Mouse (Mus musculus) ES-E14 (cell line): Measurements from ENCODE around the gene Slc4a3. TPM values are rescaled to one million over a fixed set of nuclear protein-coding genes. Genes with fewer than 3 reads are reported as not detected.
A peak's percentile ranks its signal among the peaks of the same experiment; 100 is the strongest.

Source experiments
- DNase-seq: peaks from one replicate; pipeline ENCODE4 v3.0.0-alpha.2; 2013; ENCODE audit warnings: low read depth, low spot score
- H3K27ac ChIP-seq: 2 replicates; pipeline ENCODE4 v1.5.1; 2012; ENCODE audit warnings: low read depth, mild to moderate bottlenecking, low read length, moderate library complexity, mixed read lengths; ENCODE audit not compliant: poor library complexity, insufficient read depth, severe bottlenecking
- H3K36me3 ChIP-seq: 2 replicates; pipeline ENCODE4 v1.6.1; 2012; ENCODE audit warnings: mild to moderate bottlenecking, low read length, moderate library complexity, mixed read lengths; ENCODE audit not compliant: control insufficient read depth, poor library complexity, insufficient read depth, severe bottlenecking
- H3K4me1 ChIP-seq, 2 experiments: fragments of 150-350 bp in 1 of 2; sonication (generic) in 1 of 2; 2 replicates each; pipeline ENCODE4 v1.6.1; 2012; ENCODE audit warnings: low read length in 2 of 2, mild to moderate bottlenecking in 1 of 2, mixed read lengths in 1 of 2; ENCODE audit not compliant: control insufficient read depth in 2 of 2, insufficient read depth in 2 of 2, poor library complexity in 1 of 2
- H3K4me3 ChIP-seq, 2 experiments: fragments of 150-350 bp in 1 of 2; sonication (generic) in 1 of 2; 2 replicates each; pipeline ENCODE4 v1.5.1; 2012; ENCODE audit warnings: low read length in 2 of 2, low read depth in 1 of 2, mild to moderate bottlenecking in 1 of 2, mixed read lengths in 1 of 2; ENCODE audit not compliant: insufficient read depth in 1 of 2, poor library complexity in 1 of 2, severe bottlenecking in 1 of 2
- H3K9ac ChIP-seq: 2 replicates; pipeline ENCODE4 v1.6.1; 2012; ENCODE audit warnings: low read depth, mild to moderate bottlenecking, low read length, mixed read lengths; ENCODE audit not compliant: poor library complexity, insufficient read depth, severe bottlenecking
- H3K9me3 ChIP-seq: fragments of 150-350 bp; sonication (generic); 2 replicates; pipeline ENCODE4 v1.6.1; 2012; ENCODE audit warnings: low read depth, mild to moderate bottlenecking, low read length; ENCODE audit not compliant: control insufficient read depth, insufficient read depth
- CHD2 ChIP-seq: IDR thresholded peaks from 2 replicates; pipeline ENCODE4 v1.6.1; 2014; ENCODE audit warnings: mild to moderate bottlenecking, low read depth, low read length, inconsistent platforms
- HCFC1 ChIP-seq: IDR thresholded peaks from 2 replicates; pipeline ENCODE4 v1.6.1; 2012; ENCODE audit warnings: low read length, inconsistent platforms, borderline replicate concordance; ENCODE audit not compliant: insufficient read depth
- MAFK ChIP-seq: IDR thresholded peaks from 2 replicates; pipeline ENCODE4 v1.6.1; 2014; ENCODE audit warnings: mild to moderate bottlenecking, low read depth, low read length, inconsistent platforms; ENCODE audit not compliant: insufficient read depth
- ZC3H11A ChIP-seq: IDR thresholded peaks from 2 replicates; pipeline ENCODE4 v1.6.1; 2012; ENCODE audit warnings: low read depth, mild to moderate bottlenecking, inconsistent platforms, low read length, borderline replicate concordance
- ZNF384 ChIP-seq: IDR thresholded peaks from 2 replicates; pipeline ENCODE4 v1.6.1; 2012; ENCODE audit warnings: low read depth, low read length, inconsistent platforms
- in situ Hi-C, 2 experiments: fragments of 600-800 bp; cut with MboI; formaldehyde crosslinking; loops; one replicate each; pipeline ENCODE4 v1.15.1; 2025; ENCODE audit warnings: low sequenced_read_pairs in 2 of 2, inconsistent platforms in 1 of 2; ENCODE audit not compliant: unreplicated experiment in 2 of 2
- total RNA-seq: library from RNA; depleted of rRNA; stranded (reverse); fragments of 300-350 nt; gene quantifications from 2 replicates; pipeline ENCODE4 v1.2.3, GENCODE M21; 2012

The Slc4a3 gene
- total RNA-seq, 1 experiment, result 7.9 TPM

DNA sequence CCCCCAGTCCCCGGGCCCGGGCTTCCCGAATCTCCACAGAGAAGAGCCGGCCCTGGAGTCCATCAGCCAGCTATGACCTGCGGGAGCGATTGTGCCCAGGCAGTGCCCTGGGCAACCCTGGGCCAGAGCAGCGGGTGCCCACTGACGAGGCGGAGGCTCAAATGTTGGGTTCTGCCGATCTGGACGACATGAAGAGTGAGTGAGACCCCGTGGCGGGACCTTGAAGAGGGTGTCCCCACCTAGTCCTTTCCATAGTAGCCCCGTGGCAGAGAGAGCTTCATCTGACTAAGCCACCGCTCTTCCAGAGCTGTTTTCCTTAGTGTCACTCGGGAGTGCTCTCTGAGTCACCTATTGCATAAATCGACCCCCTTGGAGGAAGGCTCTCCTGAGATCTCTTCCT lies 2.8 kb downstream of the Slc4a3 start:
- Histone ChIP-seq H3K9ac (no peak overlapping the region), H3K9me3 (no peaks in the 10 kb centered on the region), H3K4me3 (peak overlapping the region in 1 of 2 experiments; percentile 20; a peak in 1 of 4 replicates), H3K36me3 (no peaks in the 10 kb centered on the region), H3K27ac (no peak overlapping the region), H3K4me1 (peaks cover 0 to 16% of the 10 kb centered on the region in 2 experiments; a peak in 2 of 4 replicates)
- TF ChIP-seq ZNF384 (no peak), ZC3H11A (no peak), CHD2 (no peak), MAFK (no peak), HCFC1 (no peak)
- in situ Hi-C loops, result no loop called here
- no peak for DNase-seq

DNA sequence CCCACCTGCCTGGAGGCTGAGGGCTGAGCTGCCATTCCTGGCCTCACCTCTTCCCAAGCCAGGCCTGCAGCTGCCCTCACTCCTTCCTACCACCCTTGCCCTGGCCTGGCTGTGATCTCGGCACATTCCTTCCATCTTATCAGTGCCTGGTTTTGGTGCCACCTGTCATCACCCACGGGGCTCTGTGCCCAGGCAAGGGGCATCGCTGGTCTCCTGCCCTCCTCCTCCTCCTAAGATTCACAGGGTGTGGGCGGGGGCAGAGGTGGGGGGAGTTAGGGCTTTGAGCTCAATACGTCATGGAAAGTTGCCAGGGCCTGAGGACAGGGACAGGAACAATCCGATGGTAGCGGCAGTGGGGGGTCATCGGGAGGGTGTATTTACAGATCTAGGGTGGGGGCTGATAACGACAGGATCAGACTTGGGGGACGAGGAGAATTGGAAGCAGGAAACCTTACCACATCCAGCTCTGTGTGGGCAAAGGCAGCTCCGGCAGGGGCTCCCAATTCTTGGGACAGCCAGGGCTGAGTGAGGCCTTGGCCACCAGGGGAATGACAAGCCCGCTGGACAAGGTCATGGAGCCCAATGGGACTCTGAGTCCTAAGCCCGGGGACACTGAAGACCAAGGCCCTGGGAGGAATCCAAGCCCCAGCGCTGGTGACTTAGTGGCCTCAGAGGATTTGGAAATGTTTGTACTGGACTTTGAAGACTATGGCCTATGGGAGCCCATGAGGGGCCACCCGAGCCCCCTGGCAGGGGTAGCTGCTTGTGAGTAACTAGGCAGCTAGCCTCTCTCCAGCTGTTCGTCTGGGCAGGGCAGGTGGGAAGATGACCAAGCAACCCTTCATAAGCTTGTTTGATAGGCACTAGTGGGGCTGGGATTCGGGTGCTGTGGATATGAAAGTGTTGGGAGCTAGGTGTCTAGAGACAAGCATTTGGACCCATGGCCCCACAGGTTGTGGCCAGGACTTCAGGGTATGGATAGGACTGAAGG lies 3.5 kb downstream of the Slc4a3 start:
- Histone ChIP-seq H3K36me3 (no peaks in the 10 kb centered on the region), H3K4me1 (peaks cover 0 to 16% of the 10 kb centered on the region in 2 experiments; a peak in 2 of 4 replicates), H3K9me3 (no peaks in the 10 kb centered on the region), H3K9ac (no peak overlapping the region), H3K4me3 (no peak overlapping the region), H3K27ac (no peak overlapping the region)
- TF ChIP-seq MAFK (no peak), ZNF384 (no peak), CHD2 (no peak), HCFC1 (no peak), ZC3H11A (no peak)
- DNase-seq, result no peak
- in situ Hi-C loops, result no loop called here

DNA sequence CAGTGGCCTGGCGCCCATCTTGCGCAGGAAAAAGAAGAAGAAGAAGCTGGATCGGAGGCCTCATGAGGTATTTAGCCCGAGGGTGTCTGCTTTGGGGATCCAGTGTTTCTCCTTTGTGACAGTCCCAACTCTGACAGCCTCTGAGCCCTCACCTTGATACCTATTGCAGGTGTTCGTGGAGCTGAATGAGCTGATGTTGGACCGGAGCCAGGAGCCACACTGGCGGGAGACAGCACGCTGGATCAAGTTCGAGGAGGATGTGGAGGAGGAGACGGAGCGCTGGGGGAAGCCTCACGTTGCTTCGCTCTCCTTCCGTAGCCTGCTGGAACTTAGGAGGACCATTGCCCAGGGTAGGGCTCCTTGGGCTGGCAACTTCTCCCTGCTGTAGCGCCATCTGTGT lies 4.5 kb downstream of the Slc4a3 start:
- in situ Hi-C loops, result no loop called here
- no peak for DNase-seq
- H3K9ac ChIP-seq, result no peak overlapping the region
- H3K27ac ChIP-seq, result no peak overlapping the region
- H3K4me3 ChIP-seq, result no peak overlapping the region
- TF ChIP-seq CHD2 (no peak), ZC3H11A (no peak), MAFK (no peak), HCFC1 (no peak), ZNF384 (no peak)
- no peaks in the 10 kb centered on the region for H3K9me3 ChIP-seq
- H3K4me1 ChIP-seq, result peaks cover 0 to 14% of the 10 kb centered on the region in 2 experiments; a peak in 2 of 4 replicates
- H3K36me3 ChIP-seq, result no peaks in the 10 kb centered on the region

DNA sequence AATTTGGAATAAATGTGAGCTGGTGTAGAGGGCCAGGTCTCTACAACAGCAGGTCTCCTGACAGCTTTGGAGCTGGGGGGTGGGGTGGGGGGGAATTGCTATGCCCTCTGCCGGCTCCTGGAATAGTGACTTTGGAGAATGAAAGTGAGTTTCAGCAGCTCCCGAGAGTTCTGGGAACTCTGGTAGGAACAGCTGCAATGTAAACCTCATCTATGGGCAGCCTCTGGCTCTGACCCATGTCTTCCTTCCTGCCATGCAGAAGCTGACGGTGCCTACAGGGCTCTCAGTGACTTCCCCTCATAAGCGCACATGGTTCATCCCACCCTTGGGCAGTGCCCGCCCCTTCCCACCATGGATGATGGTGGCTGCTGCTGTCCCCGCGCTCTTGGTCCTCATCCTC lies 9.6 kb downstream of the Slc4a3 start:
- in situ Hi-C loops, result no loop called here
- no peaks in the 10 kb centered on the region for H3K9me3 ChIP-seq
- H3K36me3 ChIP-seq, result no peaks in the 10 kb centered on the region
- peaks cover 1 to 18% of the 10 kb centered on the region in 2 experiments; a peak in 1 of 4 replicates for H3K4me1 ChIP-seq
- H3K4me3 ChIP-seq, result no peak overlapping the region
- no peak for DNase-seq
- H3K9ac ChIP-seq, result no peak overlapping the region
- no peak for TF ChIP-seq ZC3H11A
- no peak for TF ChIP-seq HCFC1
- TF ChIP-seq MAFK, result no peak
- no peak for TF ChIP-seq ZNF384
- TF ChIP-seq CHD2, result no peak
- no peak overlapping the region for H3K27ac ChIP-seq
